Mouse (Mus musculus) CH12.LX (cell line): ENCODE measurements around the gene Slc24a3. TPM values are rescaled to one million over a fixed set of nuclear protein-coding genes. Genes with fewer than 3 reads are reported as not detected.

Source experiments
- DNase-seq: peaks from one replicate; pipeline ENCODE4 v3.0.0-alpha.2; 2013; ENCODE audit errors: extremely low read depth
- H3K27ac ChIP-seq: 2 replicates; pipeline ENCODE4 v1.5.1; 2012; ENCODE audit warnings: low read depth, mild to moderate bottlenecking, control low read depth, moderate library complexity; ENCODE audit not compliant: insufficient read depth
- H3K27me3 ChIP-seq: replicated peaks from 2 replicates; pipeline ENCODE3; 2012; ENCODE audit warnings: inconsistent platforms
- H3K36me3 ChIP-seq, 2 experiments: replicated peaks in 1 of 2; 2 replicates each; pipeline versions ENCODE3 to v1.6.1; 2012; ENCODE audit warnings: inconsistent platforms in 1 of 2, low read length in 1 of 2, mild to moderate bottlenecking in 1 of 2, mixed read lengths in 1 of 2, moderate library complexity in 1 of 2; ENCODE audit not compliant: control insufficient read depth in 1 of 2, insufficient read depth in 1 of 2
- H3K4me1 ChIP-seq, 2 experiments: 2 replicates each; pipeline ENCODE4 v1.6.1; 2012; ENCODE audit warnings: inconsistent platforms in 1 of 2, moderate library complexity in 1 of 2; ENCODE audit not compliant: insufficient read depth in 2 of 2, control insufficient read depth in 1 of 2
- H3K4me2 ChIP-seq: 2 replicates; pipeline ENCODE4 v1.6.1; 2012; ENCODE audit warnings: low read depth, mild to moderate bottlenecking, control low read depth; ENCODE audit not compliant: poor library complexity, insufficient read depth, severe bottlenecking
- H3K4me3 ChIP-seq, 3 experiments: fragments of 150-350 bp in 1 of 3; sonication (generic) in 1 of 3; replicated peaks in 1 of 3; 2 replicates each; pipeline versions ENCODE3 to v1.5.1; 2011 to 2012; ENCODE audit warnings: low read depth in 2 of 3, low read length in 2 of 3, mild to moderate bottlenecking in 2 of 3, moderate library complexity in 2 of 3, control low read depth in 1 of 3, improper control_type of control experiment in 1 of 3, inconsistent platforms in 1 of 3, mixed read lengths in 1 of 3; ENCODE audit not compliant: poor library complexity in 1 of 3
- H3K79me2 ChIP-seq: replicated peaks from 2 replicates; pipeline ENCODE4 v1.6.1; 2012; ENCODE audit warnings: mild to moderate bottlenecking, moderate library complexity; ENCODE audit not compliant: control insufficient read depth, poor library complexity, insufficient read depth, severe bottlenecking; ENCODE audit errors: extremely low read depth
- H3K9ac ChIP-seq: 2 replicates; pipeline ENCODE4 v1.6.1; 2012; ENCODE audit warnings: low read depth, mild to moderate bottlenecking, control low read depth, moderate library complexity; ENCODE audit not compliant: insufficient read depth
- H3K9me3 ChIP-seq: replicated peaks from 2 replicates; pipeline ENCODE3; 2012; ENCODE audit warnings: low read length, inconsistent platforms, mixed read lengths
- CHD1 ChIP-seq: IDR thresholded peaks from 2 replicates; pipeline ENCODE4 v1.6.1; 2012; ENCODE audit warnings: low read depth, low read length, improper control_type of control experiment, inconsistent platforms
- ELF1 ChIP-seq: IDR thresholded peaks from 2 replicates; pipeline ENCODE4 v1.6.1; 2014; ENCODE audit warnings: low read depth, mild to moderate bottlenecking, inconsistent platforms, low read length, improper control_type of control experiment
- ETS1 ChIP-seq: conservative IDR thresholded peaks from 2 replicates; pipeline ENCODE4 v1.6.1; 2012; ENCODE audit warnings: low read depth, mild to moderate bottlenecking, inconsistent platforms, low read length, improper control_type of control experiment, moderate library complexity
- JUN ChIP-seq: IDR thresholded peaks from 2 replicates; pipeline ENCODE4 v1.6.1; 2011; ENCODE audit warnings: low read depth, mild to moderate bottlenecking, low read length, improper control_type of control experiment, moderate library complexity; ENCODE audit not compliant: insufficient read depth
- KAT2A ChIP-seq: IDR thresholded peaks from 2 replicates; pipeline ENCODE4 v1.6.1; 2012; ENCODE audit warnings: low read length, improper control_type of control experiment, inconsistent platforms; ENCODE audit not compliant: insufficient replicate concordance
- MEF2A ChIP-seq: IDR thresholded peaks from 2 replicates; pipeline ENCODE4 v1.6.1; 2014; ENCODE audit warnings: low read depth, mild to moderate bottlenecking, inconsistent platforms, low read length, improper control_type of control experiment, borderline replicate concordance
- MXI1 ChIP-seq: IDR thresholded peaks from 2 replicates; pipeline ENCODE4 v1.6.1; 2011; ENCODE audit warnings: mild to moderate bottlenecking, low read depth, low read length, improper control_type of control experiment
- NELFE ChIP-seq: IDR thresholded peaks from 2 replicates; pipeline ENCODE4 v1.6.1; 2011; ENCODE audit warnings: low read depth, low read length, improper control_type of control experiment
- NRF1 ChIP-seq: IDR thresholded peaks from 2 replicates; pipeline ENCODE4 v1.6.1; 2014; ENCODE audit warnings: low read depth, mild to moderate bottlenecking, inconsistent platforms, low read length, improper control_type of control experiment, moderate library complexity
- POLR2A ChIP-seq: IDR thresholded peaks from 2 replicates; pipeline ENCODE4 v1.6.1; 2011; ENCODE audit warnings: low read depth, mild to moderate bottlenecking, improper control_type of control experiment, low read length
- POLR2AphosphoS2 ChIP-seq: IDR thresholded peaks from 2 replicates; pipeline ENCODE4 v1.6.1; 2011; ENCODE audit warnings: low read depth, low read length, improper control_type of control experiment
- TBP ChIP-seq: conservative IDR thresholded peaks from 2 replicates; pipeline ENCODE4 v1.6.1; 2011; ENCODE audit warnings: low read depth, low read length, improper control_type of control experiment
- UBTF ChIP-seq: IDR thresholded peaks from 2 replicates; pipeline ENCODE4 v1.6.1; 2012; ENCODE audit warnings: low read depth, mild to moderate bottlenecking, inconsistent platforms, low read length, improper control_type of control experiment, moderate library complexity
- USF2 ChIP-seq: conservative IDR thresholded peaks from 2 replicates; pipeline ENCODE4 v1.6.1; 2011; ENCODE audit warnings: low read depth, low read length, improper control_type of control experiment
- ZKSCAN1 ChIP-seq: IDR thresholded peaks from 2 replicates; pipeline ENCODE4 v1.6.1; 2012; ENCODE audit warnings: low read depth, inconsistent platforms, low read length, improper control_type of control experiment, borderline replicate concordance
- ZNF384 ChIP-seq: IDR thresholded peaks from 2 replicates; pipeline ENCODE4 v1.6.1; 2012; ENCODE audit warnings: low read depth, low read length, improper control_type of control experiment, inconsistent platforms
- dilution Hi-C: fragments of 300-500 bp; cut with MboI; formaldehyde crosslinking; loops from 2 replicates; pipeline ENCODE4 v1.14.3; 2020; ENCODE audit warnings: low sequenced_read_pairs; ENCODE audit not compliant: extremely low pct_unique_long_range_greater_than_20kb, extremely low pct_ligation_motif_present
- in situ Hi-C: fragments of 300-500 bp; cut with MboI; formaldehyde crosslinking; loops from 3 replicates; pipeline ENCODE4 v1.14.3; 2019; ENCODE audit warnings: low sequenced_read_pairs, low pct_ligation_motif_present, low pct_unique_long_range_greater_than_20kb, mixed read lengths
- polyA plus RNA-seq: library from polyadenylated mRNA; unstranded; fragments of >175 nt; gene quantifications from 2 replicates; pipeline ENCODE4 v1.2.1, GENCODE M21; 2012; ENCODE audit warnings: low read depth; ENCODE audit not compliant: insufficient read length
- total RNA-seq, 2 experiments: library from RNA; depleted of rRNA; stranded (reverse); fragments of 300-350 nt in 1 of 2; fragments of >200 nt in 1 of 2; gene quantifications; 2 replicates each; pipeline ENCODE4 v1.2.3; 2012 to 2014

The Slc24a3 gene
- total and polyA plus RNA-seq, 3 experiments = not detected

DNA sequence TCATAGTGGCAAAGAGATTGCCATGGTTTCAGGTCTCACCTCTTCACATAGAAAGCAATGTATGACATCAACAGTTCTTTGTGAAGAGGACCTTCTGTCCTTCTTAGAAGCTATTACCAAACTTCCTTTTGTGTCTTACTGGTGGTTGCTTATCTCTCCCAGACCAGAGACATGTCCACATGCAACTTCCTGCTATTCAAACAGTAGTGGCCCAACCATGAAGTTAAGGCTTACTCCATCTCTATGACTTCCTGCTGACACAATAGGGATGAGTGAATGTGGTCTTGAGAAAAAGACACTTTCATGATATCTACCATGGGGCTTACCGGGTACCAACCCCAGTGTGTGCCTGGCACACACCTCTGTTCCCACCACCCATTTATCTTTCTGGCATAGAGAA, 58.5 kb downstream of the Slc24a3 start:
- dilution Hi-C loops (no loop called here), in situ Hi-C loops (no loop called here)
- DNase-seq = no peak
- Histone ChIP-seq H3K27me3 (peaks cover 5% of the 10 kb centered on the region), H3K27ac (no peak overlapping the region)
- TF ChIP-seq TBP (no peak), POLR2AphosphoS2 (no peak), USF2 (no peak), KAT2A (no peak), ZNF384 (no peak), NELFE (no peak), POLR2A (no peak), UBTF (no peak), ZKSCAN1 (no peak)
- TF ChIP-seq, all 38 proteins: peak for 0
- Histone ChIP-seq H3K4me3 (no peak overlapping the region), H3K36me3 (no peaks in the 10 kb centered on the region), H3K79me2 (no peaks in the 10 kb centered on the region), H3K4me2 (no peak overlapping the region), H3K9ac (no peak overlapping the region), H3K9me3 (no peaks in the 10 kb centered on the region), H3K4me1 (no peaks in the 10 kb centered on the region)

DNA sequence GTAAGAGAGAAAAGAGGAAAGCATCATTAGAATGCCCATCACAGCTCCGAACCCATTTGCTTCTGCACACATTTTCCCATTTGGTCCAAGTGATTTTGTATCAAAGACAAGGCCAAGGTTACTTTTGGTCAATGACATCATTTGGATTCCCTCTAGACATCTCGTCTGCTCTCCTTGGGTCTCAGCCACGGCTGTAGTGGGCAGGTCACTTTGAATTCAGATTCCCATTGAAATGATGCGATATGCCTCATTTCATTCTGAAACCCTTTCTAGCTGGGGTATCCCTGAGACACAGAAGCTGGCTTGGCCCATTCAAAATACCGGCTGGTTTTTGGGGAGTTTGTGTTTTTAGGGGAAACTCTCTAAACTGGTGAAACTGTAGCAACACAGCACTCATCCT, 59.8 kb downstream of the Slc24a3 start:
- no peak overlapping the region for H3K4me3 ChIP-seq
- H3K4me1 ChIP-seq = no peaks in the 10 kb centered on the region
- dilution Hi-C loops = no loop called here
- H3K79me2 ChIP-seq = no peaks in the 10 kb centered on the region
- H3K36me3 ChIP-seq = no peaks in the 10 kb centered on the region
- H3K27me3 ChIP-seq = peaks cover 7% of the 10 kb centered on the region
- no peak overlapping the region for H3K4me2 ChIP-seq
- TF ChIP-seq KAT2A (no peak), CHD1 (no peak), ELF1 (no peak), ZNF384 (no peak), MXI1 (no peak), JUN (no peak), ETS1 (no peak), MEF2A (no peak), ZKSCAN1 (no peak), NRF1 (no peak)
- TF ChIP-seq, all 38 proteins: peak for 0
- DNase-seq = no peak
- in situ Hi-C loops = no loop called here
- Histone ChIP-seq H3K27ac (no peak overlapping the region), H3K9me3 (no peaks in the 10 kb centered on the region), H3K9ac (no peak overlapping the region)
